Mouse (Mus musculus) left cerebral cortex, adult 8-10 months (tissue): Measurements from ENCODE around the gene Rhox10. TPM values are rescaled to one million over a fixed set of nuclear protein-coding genes. Genes with fewer than 3 reads are reported as not detected.
A peak's percentile ranks its signal among the peaks of the same experiment; 100 is the strongest.
"Not testable (repeated sequence)": the region's sequence is repeated elsewhere in the genome, so short reads cannot be mapped to it uniquely, and the experiment has no call there.

Experiments
- DNase-seq, 2 experiments: peaks; one replicate each; pipeline ENCODE4 v3.0.0; 2022; ENCODE audit warnings: low spot score in 2 of 2
- total RNA-seq, 4 experiments: library from RNA; stranded (reverse); gene quantifications; 2 replicates each; pipeline ENCODE4 v1.2.4; 2022

The Rhox10 gene
- not detected for total RNA-seq

GRCm38 (mm10) chrX:38066175-38066574, at the start of gene Rhox10:
TSS of gene Rhox10 (plus strand) at chrX:38066475.
- no peak for DNase-seq

- not testable (repeated sequence) for DNase-seq
Observed at GRCm38 (mm10) chrX:38018597-38018996, 47.7 kb upstream of the Rhox10 start, which contains the start of gene Btg1-ps1. TSS of gene Btg1-ps1 (minus strand) at chrX:38018815.

GRCm38 (mm10) chrX:38033841-38034240, 32.4 kb upstream of the Rhox10 start:
- DNase-seq, result no peak

- no peak for DNase-seq
Observed at GRCm38 (mm10) chrX:38039666-38040065, 26.6 kb upstream of the Rhox10 start.

GRCm38 (mm10) chrX:38043014-38043413, 23.3 kb upstream of the Rhox10 start, which contains the start of gene Btg1-ps2:
TSS of gene Btg1-ps2 (minus strand) at chrX:38043114.
- DNase-seq, result not testable (repeated sequence)

- DNase-seq, result no peak
Observed at GRCm38 (mm10) chrX:38061544-38061943, 4.7 kb upstream of the Rhox10 start.

- peak in 1 of 2 experiments; percentile 26 for DNase-seq
Observed at GRCm38 (mm10) chrX:38084226-38084625, 18.0 kb downstream of the Rhox10 start.

GRCm38 (mm10) chrX:38085041-38085440, 18.8 kb downstream of the Rhox10 start, which contains the start of gene Rhox11:
TSS of gene Rhox11 (minus strand) at chrX:38085141.
- DNase-seq, result no peak

GRCm38 (mm10) chrX:38110807-38111206, 44.5 kb downstream of the Rhox10 start, which contains the start of gene Rhox12:
TSS of gene Rhox12 (minus strand) at chrX:38110907.
- DNase-seq, result no peak

- no peak for DNase-seq
Observed at GRCm38 (mm10) chrX:38120982-38121381, 54.7 kb downstream of the Rhox10 start, which contains the start of gene Rhox13. TSS of gene Rhox13 (plus strand) at chrX:38121219.

Other genes with a start within 250 kb of the Rhox10 start
- not detected for gene Rhox6, start 239.6 kb upstream of the Rhox10 start, total RNA-seq
- gene Rhox7a, start 234.8 kb upstream of the Rhox10 start, total RNA-seq, result not detected
- not detected for gene Rhox8, start 187.5 kb upstream of the Rhox10 start, total RNA-seq
- gene Rhox7b, start 169.2 kb upstream of the Rhox10 start, total RNA-seq, result not detected
- not detected for gene Rhox9, start 164.7 kb upstream of the Rhox10 start, total RNA-seq
- not detected for gene Btg1-ps1, start 47.7 kb upstream of the Rhox10 start, total RNA-seq
- not detected for gene Btg1-ps2, start 23.4 kb upstream of the Rhox10 start, total RNA-seq
- gene Rhox11, start 18.7 kb downstream of the Rhox10 start, total RNA-seq, result not detected
- not detected for gene Rhox12, start 44.4 kb downstream of the Rhox10 start, total RNA-seq
- not detected for gene Rhox13, start 54.7 kb downstream of the Rhox10 start, total RNA-seq
- gene Zbtb33, start 123.3 kb downstream of the Rhox10 start, total RNA-seq, result 10 to 100 TPM; 20.6 to 26.4 (median 22.3) TPM
- 10 to 100 TPM; 20.8 to 24.7 (median 23.9) TPM for gene Tmem255a, start 186.0 kb downstream of the Rhox10 start, total RNA-seq
- gene Atp1b4, start 249.7 kb downstream of the Rhox10 start, total RNA-seq, result not detected